Mouse (Mus musculus) spleen, adult 2 months (tissue): Measurements from ENCODE around the gene Abcc2.

Experiments
- CTCF ChIP-seq: fragments of 200-500 bp; IDR thresholded peaks from 2 replicates; pipeline ENCODE4 v1.5.1; 2011; ENCODE audit warnings: mild to moderate bottlenecking, inconsistent platforms; ENCODE audit not compliant: insufficient read depth, insufficient read length, insufficient replicate concordance; ENCODE audit errors: extremely low read depth
- POLR2A ChIP-seq: fragments of 200-500 bp; IDR thresholded peaks from 2 replicates; pipeline ENCODE4 v1.6.1; 2011; ENCODE audit warnings: low read depth, low read length, inconsistent platforms

GRCm38 (mm10) chr19:43851996-43852630, 70.1 kb downstream of the Abcc2 start:
- TF ChIP-seq POLR2A (no peak), CTCF (no peak)
